Mouse (Mus musculus): ENCODE measurements at regions not wholly inside any gene's neighbourhood (a gene's known extent, or its start where the extent isn't known, plus 50 kb on each side); places are given as distances from the start of the nearest gene placed in this dataset.

DNA sequence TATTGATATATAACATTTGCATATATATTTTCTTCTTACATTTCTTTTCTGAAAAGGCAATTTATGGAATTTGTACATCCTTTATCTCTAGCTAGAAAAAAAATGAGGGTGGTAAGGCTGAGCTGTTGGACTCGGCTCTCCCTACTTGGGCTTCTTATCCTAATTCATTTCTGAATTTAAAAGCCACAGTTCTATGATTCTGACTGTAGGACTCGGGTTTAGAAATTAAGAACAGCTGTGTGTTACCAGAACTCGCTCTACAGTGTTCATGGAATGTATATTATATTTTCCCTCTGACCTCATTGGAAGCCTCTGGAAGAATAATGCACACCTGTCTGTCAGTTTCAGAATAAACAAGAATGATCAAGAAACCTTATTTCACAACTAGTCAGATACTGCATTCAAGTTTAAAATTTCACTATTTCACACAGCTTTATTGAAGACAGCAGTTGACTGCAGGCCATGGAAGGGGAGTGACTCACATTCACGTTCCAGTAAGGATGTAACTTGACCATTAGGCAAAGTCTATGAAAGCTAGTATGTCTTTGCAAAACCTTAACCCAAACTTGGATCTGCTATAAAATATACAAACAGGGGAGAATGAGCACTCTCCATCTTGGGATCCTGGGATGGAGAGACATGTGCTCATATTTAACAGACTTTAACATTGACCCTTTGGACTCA, 207.4 kb downstream of the Papss1 start:
- ATAC-seq (ENCODE audit: insufficient number of reproducible peaks, low FRiP score, low TSS enrichment, low read depth), result peak; percentile 35; the same call in 1 of the 2 replicates
- 25% methylated on average over 4 of the region's 4 CpGs for WGBS
- Histone ChIP-seq H3K27ac (peak overlapping the region; percentile 5; the same call in 1 of the 2 replicates), H3K36me3 (no peaks in the 10 kb centered on the region), H3K9me3 (no peaks in the 10 kb centered on the region), H3K4me1 (0 out of 2 replicates have a peak, but pooled peaks cover 6% of the 10 kb centered on the region), H3K9ac (no peak overlapping the region), H3K4me3 (no peak overlapping the region), H3K4me2 (no peak overlapping the region), H3K27me3 (no peaks in the 10 kb centered on the region)

DNA sequence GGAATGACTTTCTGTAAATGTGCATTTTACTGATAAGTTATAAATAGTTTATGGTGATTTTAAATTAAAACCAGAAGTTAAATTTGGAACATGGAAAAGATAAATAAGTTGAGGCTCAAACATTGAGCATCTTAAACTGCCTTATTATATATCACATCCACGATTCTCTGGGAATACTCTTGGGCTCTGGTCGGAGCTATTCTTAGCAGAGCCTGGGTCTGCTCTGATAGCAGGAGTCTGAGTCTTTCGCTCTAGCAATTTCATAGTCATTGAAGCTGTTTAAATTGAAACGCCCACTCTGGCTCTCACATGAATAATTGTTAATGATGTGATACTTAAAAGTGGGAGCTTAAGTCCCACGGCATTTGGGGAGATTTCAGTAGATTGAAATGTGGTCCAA, 208.0 kb downstream of the Papss1 start:
- Histone ChIP-seq H3K27me3 (no peaks in the 10 kb centered on the region), H3K4me2 (no peak overlapping the region), H3K27ac (peak overlapping the region; percentile 47; the same call in 1 of the 2 replicates), H3K9ac (no peak overlapping the region), H3K4me3 (no peak overlapping the region), H3K4me1 (0 out of 2 replicates have a peak, but pooled peaks cover 6% of the 10 kb centered on the region), H3K9me3 (no peaks in the 10 kb centered on the region), H3K36me3 (no peaks in the 10 kb centered on the region)
- 47% methylated on average over 5 of the region's 5 CpGs for WGBS
- ATAC-seq (ENCODE audit: insufficient number of reproducible peaks, low FRiP score, low TSS enrichment, low read depth), result no peak

DNA sequence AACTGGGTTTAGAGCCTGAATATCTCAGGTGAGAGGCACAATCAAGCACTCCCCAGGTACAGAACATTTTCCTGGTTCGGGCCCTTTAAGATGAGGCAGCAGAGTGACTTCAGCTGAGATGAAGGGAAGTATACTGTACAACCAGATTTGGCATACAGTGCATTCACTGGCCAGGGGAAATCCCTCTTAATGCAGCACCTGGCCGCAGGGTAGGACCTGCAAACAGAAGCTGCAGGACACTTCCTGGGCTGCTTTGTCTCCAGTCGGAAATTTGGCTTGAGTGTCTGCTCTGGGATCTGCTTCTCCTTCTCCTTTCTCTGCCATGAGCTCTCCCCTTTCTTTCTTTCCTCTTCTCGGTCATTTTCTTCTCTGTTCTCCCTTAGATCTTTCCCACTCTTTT, 210.9 kb downstream of the Papss1 start:
- no peak overlapping the region for H3K4me2 ChIP-seq
- no peak overlapping the region for H3K4me3 ChIP-seq
- H3K27me3 ChIP-seq, result no peaks in the 10 kb centered on the region
- no peaks in the 10 kb centered on the region for H3K9me3 ChIP-seq
- 0 out of 2 replicates have a peak, but pooled peaks cover 6% of the 10 kb centered on the region for H3K4me1 ChIP-seq
- 68% methylated on average over 4 of the region's 4 CpGs for WGBS
- no peak for ATAC-seq (ENCODE audit: insufficient number of reproducible peaks, low FRiP score, low TSS enrichment, low read depth)
- no peak overlapping the region for H3K27ac ChIP-seq
- H3K36me3 ChIP-seq, result no peaks in the 10 kb centered on the region
- H3K9ac ChIP-seq, result no peak overlapping the region

DNA sequence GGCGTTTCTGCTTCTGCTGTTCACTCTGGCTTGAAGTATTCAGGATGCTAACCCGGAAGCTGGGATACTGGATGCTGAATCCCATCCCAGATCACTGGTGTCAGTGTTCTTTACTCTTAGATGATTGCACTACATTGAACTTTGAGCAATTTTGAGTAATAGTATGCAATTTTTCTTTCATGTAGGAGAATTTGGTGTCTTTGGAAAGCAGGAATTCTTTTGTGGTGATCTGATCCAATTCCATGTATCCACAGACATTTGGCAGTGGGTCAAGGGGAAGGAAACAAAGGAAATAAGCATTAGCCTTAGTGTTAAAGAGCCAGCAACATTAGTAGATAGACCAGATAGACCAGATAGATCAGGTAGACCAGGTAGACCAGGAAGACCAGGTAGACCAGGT, 212.1 kb downstream of the Papss1 start:
- Histone ChIP-seq H3K9ac (no peak overlapping the region), H3K4me1 (0 out of 2 replicates have a peak, but pooled peaks cover 6% of the 10 kb centered on the region), H3K27ac (no peak overlapping the region), H3K9me3 (no peaks in the 10 kb centered on the region), H3K4me2 (no peak overlapping the region), H3K27me3 (no peaks in the 10 kb centered on the region), H3K4me3 (no peak overlapping the region), H3K36me3 (no peaks in the 10 kb centered on the region)
- whole genome bisulfite sequencing, result 82% methylated on average over 2 of the region's 2 CpGs
- ATAC-seq (ENCODE audit: insufficient number of reproducible peaks, low FRiP score, low TSS enrichment, low read depth), result no peak

DNA sequence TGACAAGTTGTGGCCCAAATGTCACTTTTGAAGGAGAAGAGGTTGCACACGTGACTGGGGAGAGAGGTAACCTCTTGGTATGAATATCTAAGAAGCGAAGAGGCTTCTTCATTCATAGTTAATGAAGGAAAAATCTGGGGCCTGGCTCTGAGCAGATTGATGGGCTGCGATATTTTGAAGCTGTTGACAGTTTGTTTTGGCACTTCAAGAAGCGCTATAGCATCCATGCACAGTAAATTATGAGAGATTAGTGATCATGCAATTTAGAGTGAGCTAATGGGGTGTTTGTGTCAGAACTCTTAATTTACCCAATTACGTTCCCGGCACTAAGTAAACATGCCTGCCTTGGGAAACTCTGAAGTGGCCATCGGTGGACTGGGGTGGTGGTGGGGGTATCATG, 215.2 kb downstream of the Papss1 start:
- WGBS, result 45% methylated on average over 7 of the region's 7 CpGs
- Histone ChIP-seq H3K36me3 (no peaks in the 10 kb centered on the region), H3K9ac (no peak overlapping the region), H3K27ac (no peak overlapping the region), H3K9me3 (no peaks in the 10 kb centered on the region), H3K4me1 (no peaks in the 10 kb centered on the region), H3K27me3 (no peaks in the 10 kb centered on the region), H3K4me2 (no peak overlapping the region), H3K4me3 (no peak overlapping the region)
- no peak for ATAC-seq (ENCODE audit: insufficient number of reproducible peaks, low FRiP score, low TSS enrichment, low read depth)

DNA sequence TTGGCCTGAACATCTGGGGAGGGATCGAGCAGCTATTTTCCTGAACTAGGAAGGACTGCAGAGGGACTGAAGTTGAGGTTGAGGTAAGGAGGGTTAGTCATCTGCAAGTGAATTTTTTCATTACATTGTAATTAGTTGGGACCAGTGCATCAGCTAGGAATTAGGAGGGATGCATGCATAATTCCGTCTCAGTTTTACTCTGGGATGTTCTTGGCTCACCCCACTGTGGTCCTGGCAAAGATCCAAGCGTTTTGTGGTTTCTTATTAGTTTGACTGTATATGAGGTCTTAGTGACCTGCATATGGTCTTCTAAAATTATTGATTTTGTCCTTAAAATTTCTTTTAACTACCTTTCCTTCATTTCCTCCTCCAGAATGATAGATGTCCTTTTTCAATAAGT, 221.0 kb downstream of the Papss1 start:
- no peak overlapping the region for H3K4me2 ChIP-seq
- H3K27me3 ChIP-seq, result no peaks in the 10 kb centered on the region
- H3K9ac ChIP-seq, result no peak overlapping the region
- H3K36me3 ChIP-seq, result no peaks in the 10 kb centered on the region
- ATAC-seq (ENCODE audit: insufficient number of reproducible peaks, low FRiP score, low TSS enrichment, low read depth), result no peak
- no peak overlapping the region for H3K4me3 ChIP-seq
- no peaks in the 10 kb centered on the region for H3K9me3 ChIP-seq
- WGBS, result 55% methylated on average over 3 of the region's 3 CpGs
- no peaks in the 10 kb centered on the region for H3K4me1 ChIP-seq
- no peak overlapping the region for H3K27ac ChIP-seq

DNA sequence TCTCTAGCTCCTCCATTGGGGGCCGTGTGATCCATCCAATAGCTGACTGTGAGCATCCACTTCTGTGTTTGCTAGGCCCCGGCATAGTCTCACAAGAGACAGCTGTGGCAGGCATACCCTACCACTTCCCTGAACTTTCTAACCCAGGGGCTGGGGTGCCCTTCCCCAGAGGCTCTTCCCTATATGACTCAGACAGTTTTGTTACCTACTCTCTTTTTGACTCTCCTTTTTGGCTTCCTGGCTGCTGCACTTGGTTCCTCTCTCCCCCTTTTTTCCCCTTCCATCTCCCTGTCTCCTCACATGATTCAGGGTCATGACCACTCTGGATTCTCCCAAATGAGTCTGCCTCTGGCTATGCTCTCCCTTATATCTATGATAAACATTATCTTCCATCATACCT, 223.8 kb downstream of the Papss1 start:
- H3K27ac ChIP-seq, result no peak overlapping the region
- ATAC-seq (ENCODE audit: insufficient number of reproducible peaks, low FRiP score, low TSS enrichment, low read depth), result no peak
- no peak overlapping the region for H3K4me3 ChIP-seq
- no peak overlapping the region for H3K4me2 ChIP-seq
- no peak overlapping the region for H3K9ac ChIP-seq
- H3K4me1 ChIP-seq, result no peaks in the 10 kb centered on the region
- H3K27me3 ChIP-seq, result no peaks in the 10 kb centered on the region
- 63% methylated on average over 2 of the region's 2 CpGs for WGBS
- no peaks in the 10 kb centered on the region for H3K9me3 ChIP-seq
- H3K36me3 ChIP-seq, result no peaks in the 10 kb centered on the region

DNA sequence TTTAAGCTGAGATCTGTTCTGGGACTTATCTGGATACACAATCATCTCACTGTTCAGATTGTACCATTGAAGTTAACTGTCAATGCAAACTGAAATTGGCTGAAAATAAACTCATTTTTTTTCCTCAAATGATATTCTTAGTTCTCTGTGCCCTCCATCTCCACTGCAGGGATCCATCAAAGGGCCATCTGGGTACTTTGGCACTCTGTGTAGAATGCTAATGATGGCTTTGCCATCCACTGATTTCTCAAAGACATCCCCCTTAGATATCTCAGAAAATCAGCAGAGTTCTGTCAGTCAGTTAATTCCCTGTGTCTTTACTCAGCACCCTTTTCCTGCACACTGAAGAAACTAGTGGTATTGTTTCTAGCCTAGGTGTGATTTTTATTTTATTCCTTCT, 224.6 kb downstream of the Papss1 start:
- ATAC-seq (ENCODE audit: insufficient number of reproducible peaks, low FRiP score, low TSS enrichment, low read depth), result no peak

DNA sequence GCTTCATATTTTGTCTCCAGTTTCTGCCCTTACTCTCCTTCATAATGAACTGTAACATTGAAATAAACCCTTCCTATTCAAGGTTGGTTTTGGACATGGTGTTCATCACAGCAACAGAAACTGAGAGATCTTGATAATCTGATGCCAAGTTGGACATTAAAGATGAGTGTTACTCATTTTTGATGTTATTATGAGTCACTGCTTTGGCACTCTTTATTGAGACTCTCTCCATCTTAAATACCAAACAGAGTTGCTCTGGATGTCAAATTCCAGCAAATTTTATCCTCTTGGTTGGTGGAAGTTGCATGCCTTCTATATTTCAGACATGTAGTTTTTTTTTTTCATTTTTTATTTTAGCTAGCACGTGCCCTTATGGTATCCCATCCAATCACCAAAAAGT, 229.5 kb downstream of the Papss1 start:
- 0 out of 2 replicates have a peak, but pooled peaks cover 2% of the 10 kb centered on the region for H3K4me1 ChIP-seq
- H3K27ac ChIP-seq, result no peak overlapping the region
- ATAC-seq (ENCODE audit: insufficient number of reproducible peaks, low FRiP score, low TSS enrichment, low read depth), result no peak
- 81% methylated on average over 1 of the region's 1 CpGs for WGBS
- no peak overlapping the region for H3K4me2 ChIP-seq
- H3K27me3 ChIP-seq, result no peaks in the 10 kb centered on the region
- no peaks in the 10 kb centered on the region for H3K36me3 ChIP-seq
- no peaks in the 10 kb centered on the region for H3K9me3 ChIP-seq
- no peak overlapping the region for H3K4me3 ChIP-seq
- no peak overlapping the region for H3K9ac ChIP-seq

More for the DNA sequence above, 224.6 kb downstream of the Papss1 start:
- no peak overlapping the region for H3K4me3 ChIP-seq
- no peaks in the 10 kb centered on the region for H3K4me1 ChIP-seq
- no peaks in the 10 kb centered on the region for H3K27me3 ChIP-seq
- H3K36me3 ChIP-seq, result no peaks in the 10 kb centered on the region
- no peak overlapping the region for H3K27ac ChIP-seq
- no peaks in the 10 kb centered on the region for H3K9me3 ChIP-seq
- H3K4me2 ChIP-seq, result no peak overlapping the region
- no peak overlapping the region for H3K9ac ChIP-seq

DNA sequence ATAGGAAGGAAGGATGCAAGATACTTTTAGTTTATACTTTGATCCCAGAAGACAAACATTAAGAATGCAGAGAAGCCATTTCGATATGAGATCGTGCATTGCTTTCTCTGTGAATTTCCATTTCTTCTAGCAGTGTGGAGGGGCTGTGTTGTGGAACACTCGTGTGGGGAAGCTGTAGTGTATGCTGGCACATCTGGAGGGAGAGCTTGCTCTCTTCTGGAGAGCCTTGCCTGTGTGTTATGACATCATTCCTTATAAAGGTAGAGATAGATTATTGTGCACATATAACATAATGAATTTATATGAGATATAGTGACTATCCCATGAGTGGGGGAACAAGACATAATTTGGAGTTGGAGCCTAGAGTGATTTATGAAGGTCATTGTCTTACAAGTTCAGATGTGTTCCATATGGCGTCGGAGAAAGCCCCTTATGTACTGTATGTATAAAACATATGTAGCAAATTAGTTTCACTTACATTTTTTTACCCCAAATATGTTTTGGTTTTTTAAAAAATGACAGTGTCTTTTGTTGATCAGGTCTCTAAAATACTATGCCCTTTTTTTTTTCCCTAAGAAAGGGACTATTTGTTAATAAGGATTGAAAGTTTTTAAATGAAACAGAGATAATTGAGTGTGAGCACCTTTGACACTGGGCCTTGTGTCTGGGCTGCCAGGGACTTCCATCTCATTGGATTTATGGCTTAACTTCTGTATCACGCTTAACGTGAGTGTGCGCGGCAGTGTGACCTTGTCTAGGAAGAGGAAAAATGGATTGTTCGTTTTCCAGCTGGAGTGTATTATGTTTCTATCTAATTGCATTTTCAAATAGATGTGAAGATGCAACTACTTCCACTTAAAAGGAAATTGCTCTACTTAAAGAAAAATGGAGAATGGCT, 230.8 kb downstream of the Papss1 start:
- 50% methylated on average over 10 of the region's 10 CpGs for WGBS
- Histone ChIP-seq H3K27me3 (no peaks in the 10 kb centered on the region), H3K9me3 (no peaks in the 10 kb centered on the region), H3K27ac (no peak overlapping the region), H3K9ac (no peak overlapping the region), H3K4me1 (0 out of 2 replicates have a peak, but pooled peaks cover 2% of the 10 kb centered on the region), H3K4me2 (no peak overlapping the region), H3K4me3 (no peak overlapping the region), H3K36me3 (no peaks in the 10 kb centered on the region)
- peak; percentile 40; the same call in 1 of the 2 replicates for ATAC-seq (ENCODE audit: insufficient number of reproducible peaks, low FRiP score, low TSS enrichment, low read depth)

DNA sequence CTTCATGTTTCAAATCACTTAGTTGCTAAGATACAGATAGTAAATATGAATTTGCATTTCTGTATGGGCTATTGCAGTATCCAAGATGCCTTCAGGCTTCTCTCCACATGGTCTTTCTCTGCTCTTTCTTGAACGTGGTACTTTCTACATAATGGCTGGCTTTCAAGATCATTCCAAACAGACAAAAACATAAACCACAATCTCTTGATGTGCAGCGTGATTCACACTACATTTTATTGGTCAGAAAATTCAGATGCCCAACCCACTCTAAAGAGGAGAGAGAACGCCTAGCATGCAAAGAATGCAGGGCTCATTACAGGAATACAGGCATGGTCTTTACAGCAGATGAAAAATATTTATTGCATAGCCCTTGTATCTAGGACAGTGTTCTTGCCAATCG, 235.2 kb downstream of the Papss1 start:
- Histone ChIP-seq H3K27ac (no peak overlapping the region), H3K4me1 (0 out of 2 replicates have a peak, but pooled peaks cover under 1% of the 10 kb centered on the region), H3K9ac (no peak overlapping the region), H3K9me3 (no peaks in the 10 kb centered on the region), H3K27me3 (no peaks in the 10 kb centered on the region), H3K36me3 (no peaks in the 10 kb centered on the region), H3K4me2 (no peak overlapping the region), H3K4me3 (no peak overlapping the region)
- WGBS, result 47% methylated on average over 4 of the region's 4 CpGs
- no peak for ATAC-seq (ENCODE audit: insufficient number of reproducible peaks, low FRiP score, low TSS enrichment, low read depth)

DNA sequence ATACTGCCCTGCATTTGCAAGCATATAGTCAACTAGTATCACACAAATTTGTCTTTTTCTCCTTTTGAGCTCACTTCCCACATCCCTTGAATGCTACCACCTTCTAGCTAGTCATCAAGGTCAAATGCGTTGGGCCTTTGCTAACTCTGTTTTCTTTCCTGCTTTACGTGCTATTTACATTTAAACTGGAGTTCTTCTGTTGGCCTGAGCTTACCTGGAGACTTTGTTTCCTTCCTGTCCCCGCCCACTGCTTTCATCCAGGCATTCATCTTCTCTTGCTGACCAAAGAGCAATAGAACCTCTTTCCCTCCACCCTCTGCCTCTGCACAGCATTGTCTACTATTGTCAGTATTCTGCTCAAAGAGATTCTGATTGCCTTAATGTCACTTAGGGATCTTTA, 237.0 kb downstream of the Papss1 start:
- H3K27me3 ChIP-seq, result no peaks in the 10 kb centered on the region
- H3K4me2 ChIP-seq, result no peak overlapping the region
- no peaks in the 10 kb centered on the region for H3K36me3 ChIP-seq
- no peak overlapping the region for H3K9ac ChIP-seq
- H3K4me3 ChIP-seq, result no peak overlapping the region
- H3K4me1 ChIP-seq, result no peaks in the 10 kb centered on the region
- WGBS, result 76% methylated on average over 3 of the region's 3 CpGs
- H3K9me3 ChIP-seq, result no peaks in the 10 kb centered on the region
- no peak for ATAC-seq (ENCODE audit: insufficient number of reproducible peaks, low FRiP score, low TSS enrichment, low read depth)
- no peak overlapping the region for H3K27ac ChIP-seq

Measured in limb, embryonic 15.5 days (tissue).